Mouse (Mus musculus): ENCODE measurements around the gene Tmem150c. TPM values are rescaled to one million over a fixed set of nuclear protein-coding genes. Genes with fewer than 3 reads are reported as not detected.

Gene Tmem150c
- polyA plus RNA-seq, 2 experiments: 4.8 to 7.3 TPM

GRCm38 (mm10) chr5:100032107-100032506 is 127.5 kb downstream of the Tmem150c start:
- no peaks in the 10 kb centered on the region for H3K9me3 ChIP-seq (ENCODE audit: control insufficient read depth, low read length)
- peaks cover 8% of the 10 kb centered on the region for H3K4me1 ChIP-seq (ENCODE audit: control insufficient read depth, insufficient read depth, low read length)
- no peaks in the 10 kb centered on the region for H3K27me3 ChIP-seq (ENCODE audit: control insufficient read depth, insufficient read depth, low read length)
- H3K4me3 ChIP-seq (replicated peaks; ENCODE audit: low read length): no peak overlapping the region
- no peak for TF ChIP-seq POLR2A (IDR thresholded peaks at IDR 0.05; ENCODE audit: borderline replicate concordance, extremely low read depth, insufficient read depth, insufficient read length)
- no peak overlapping the region for H3K27ac ChIP-seq (replicated peaks; ENCODE audit: low read depth, low read length)
- WGBS: 93% methylated on average over 2 of the region's 2 CpGs
- H3K4me2 ChIP-seq (replicated peaks; ENCODE audit: low read depth, low read length, severe bottlenecking): no peak overlapping the region
- DNase-seq (ENCODE audit: low spot score): no peak
- peaks cover 56% of the 10 kb centered on the region for H3K36me3 ChIP-seq (ENCODE audit: control insufficient read depth, insufficient read depth, low read length)
- H3K9ac ChIP-seq (ENCODE audit: low read depth, low read length, severe bottlenecking): no peak overlapping the region
- 0 out of 2 replicates have a peak, but pooled peaks have one; percentile 14 for ATAC-seq (ENCODE audit: low FRiP score, low read depth)

DNA sequence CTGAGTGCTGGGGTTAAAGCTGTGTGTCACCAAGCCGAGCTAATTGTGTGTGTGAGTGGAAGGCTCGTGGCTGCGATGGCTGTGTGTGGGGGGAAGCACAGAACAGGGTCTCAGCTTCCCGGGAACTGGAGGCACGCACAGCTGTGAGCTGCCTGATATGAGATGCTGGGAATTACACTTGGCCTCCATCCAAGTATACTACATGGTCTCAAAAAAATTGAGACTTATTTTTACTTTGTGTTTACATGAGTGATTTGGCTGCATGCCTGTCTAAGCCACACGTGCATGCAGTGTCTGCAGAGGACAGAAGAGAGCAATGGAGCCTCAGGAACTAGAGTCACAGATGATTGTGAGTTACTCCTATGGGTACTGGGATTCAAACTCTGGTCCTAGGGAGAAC is 129.5 kb downstream of the Tmem150c start:
- WGBS: 13% methylated on average over 6 of the region's 6 CpGs
- no peaks in the 10 kb centered on the region for H3K27me3 ChIP-seq (ENCODE audit: control insufficient read depth, insufficient read depth, low read length)
- no peaks in the 10 kb centered on the region for H3K9me3 ChIP-seq (ENCODE audit: control insufficient read depth, low read length)
- H3K4me2 ChIP-seq (replicated peaks; ENCODE audit: low read depth, low read length, severe bottlenecking): no peak overlapping the region
- ATAC-seq (ENCODE audit: low FRiP score, low read depth) (peak; percentile 78), DNase-seq (ENCODE audit: low spot score) (peak; percentile 91)
- no peak for TF ChIP-seq POLR2A (IDR thresholded peaks at IDR 0.05; ENCODE audit: borderline replicate concordance, extremely low read depth, insufficient read depth, insufficient read length)
- peaks cover 37% of the 10 kb centered on the region for H3K36me3 ChIP-seq (ENCODE audit: control insufficient read depth, insufficient read depth, low read length)
- no peak overlapping the region for H3K27ac ChIP-seq (replicated peaks; ENCODE audit: low read depth, low read length)
- H3K4me1 ChIP-seq (ENCODE audit: control insufficient read depth, insufficient read depth, low read length): peaks cover 2% of the 10 kb centered on the region; the same call in 1 of the 2 replicates
- H3K4me3 ChIP-seq (replicated peaks; ENCODE audit: low read length): no peak overlapping the region
- H3K9ac ChIP-seq (ENCODE audit: low read depth, low read length, severe bottlenecking): no peak overlapping the region

Other genes with a start within 250 kb of the Tmem150c start
- 224 and 369 TPM in 2 replicates for gene Hnrnpd, start 180.9 kb downstream of the Tmem150c start, polyA plus RNA-seq (2012; rRNA removed)
- 168 and 184 TPM in 2 replicates for gene Hnrnpd, start 180.9 kb downstream of the Tmem150c start, polyA plus RNA-seq (2014; fragmentation: Nextera tagmentation; extraction: Ambion mirVana)
- gene 4930524J08Rik, start 180.7 kb downstream of the Tmem150c start, polyA plus RNA-seq (2012; rRNA removed): 6.6 and 7.7 TPM in 2 replicates
- 2.0 and 2.4 TPM in 2 replicates for gene 4930524J08Rik, start 180.7 kb downstream of the Tmem150c start, polyA plus RNA-seq (2014; fragmentation: Nextera tagmentation; extraction: Ambion mirVana)
- gene Hnrnpdl, start 120.1 kb downstream of the Tmem150c start, polyA plus RNA-seq (2012; rRNA removed): 420 and 454 TPM in 2 replicates
- 184 and 200 TPM in 2 replicates for gene Hnrnpdl, start 120.1 kb downstream of the Tmem150c start, polyA plus RNA-seq (2014; fragmentation: Nextera tagmentation; extraction: Ambion mirVana)
- 50.5 and 52.1 TPM in 2 replicates for gene Enoph1, start 119.8 kb downstream of the Tmem150c start, polyA plus RNA-seq (2012; rRNA removed)
- 39.1 and 42.8 TPM in 2 replicates for gene Enoph1, start 119.8 kb downstream of the Tmem150c start, polyA plus RNA-seq (2014; fragmentation: Nextera tagmentation; extraction: Ambion mirVana)

All from limb, embryonic 14.5 days (tissue).